Mouse (Mus musculus): ENCODE results near the gene Spata32. TPM values are rescaled to one million over a fixed set of nuclear protein-coding genes. Genes with fewer than 3 reads are reported as not detected.

Spata32 gene
- polyA plus RNA-seq, 1 experiment, result not detected

- no peak overlapping the region for H3K4me3 ChIP-seq (ENCODE audit: insufficient read depth, low read depth, low read length)
- peaks cover 28% of the 10 kb centered on the region for H3K4me1 ChIP-seq (ENCODE audit: control insufficient read depth, insufficient read depth, low read length)
- WGBS, result 24% methylated on average over 6 of the region's 6 CpGs
- TF ChIP-seq POLR2A (IDR thresholded peaks at IDR 0.05; ENCODE audit: insufficient read depth, low read depth, low read length) (no peak), CTCF (IDR thresholded peaks at IDR 0.05; ENCODE audit: insufficient read depth, low read depth, low read length) (no peak)
- no peak overlapping the region for H3K27ac ChIP-seq (ENCODE audit: insufficient read depth, low read depth, low read length)
These were observed 16.6 kb downstream of the Spata32 start for GRCm38 (mm10) chr11:103201664-103202063.

DNA sequence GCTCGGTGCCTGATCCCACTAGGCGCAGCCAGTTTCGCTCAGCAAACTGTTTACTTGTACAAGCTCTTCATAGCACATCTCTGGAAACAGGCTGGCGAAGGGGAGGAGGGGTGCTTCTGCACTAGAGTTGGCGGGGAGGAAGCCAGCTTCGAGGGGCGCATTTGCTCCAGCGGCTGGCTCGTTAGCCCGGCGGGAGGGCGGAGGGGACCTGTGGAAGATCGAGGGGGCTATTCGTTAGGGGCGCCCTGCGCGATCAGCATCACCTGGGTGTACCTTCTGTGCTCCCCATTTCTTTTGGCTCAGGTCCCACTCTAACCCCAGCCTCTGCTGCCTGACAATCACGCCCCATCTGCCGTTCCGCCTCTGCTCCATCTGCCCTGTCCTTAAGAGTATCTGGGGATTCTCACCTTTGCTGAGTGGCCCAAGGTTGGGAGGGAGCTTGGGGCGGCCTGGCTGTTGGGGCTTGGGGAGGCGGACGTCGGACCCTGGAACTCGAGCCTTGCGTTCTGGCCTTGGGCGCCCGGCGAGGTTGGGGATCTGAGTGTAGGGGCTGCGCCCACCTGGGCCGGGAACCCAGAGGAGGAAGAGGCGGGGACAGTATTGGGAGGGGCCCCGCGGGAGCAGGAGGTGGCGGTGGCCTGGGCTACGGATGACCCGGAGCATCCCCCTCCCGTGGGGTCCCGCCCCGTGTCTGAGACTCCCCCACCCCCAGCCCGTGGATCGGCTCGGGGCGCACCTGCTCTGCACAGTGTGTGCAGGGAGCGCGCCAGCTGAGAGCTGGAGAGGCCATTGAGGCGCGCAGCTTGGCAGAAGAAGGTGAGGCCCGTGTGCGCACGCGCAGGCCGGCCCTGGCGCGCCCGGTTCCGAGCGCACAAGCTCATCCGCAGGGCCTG is 19.1 kb downstream of the Spata32 start:
- H3K4me3 ChIP-seq (ENCODE audit: insufficient read depth, low read depth, low read length), result peak overlapping the region; percentile 48
- peaks cover 28% of the 10 kb centered on the region for H3K4me1 ChIP-seq (ENCODE audit: control insufficient read depth, insufficient read depth, low read length)
- 4% methylated on average over 59 of the region's 59 CpGs for WGBS
- TF ChIP-seq POLR2A (IDR thresholded peaks at IDR 0.05; ENCODE audit: insufficient read depth, low read depth, low read length), result no peak
- no peak for TF ChIP-seq CTCF (IDR thresholded peaks at IDR 0.05; ENCODE audit: insufficient read depth, low read depth, low read length)
- H3K27ac ChIP-seq (ENCODE audit: insufficient read depth, low read depth, low read length), result no peak overlapping the region

GRCm38 (mm10) chr11:103198339-103198738 is 19.9 kb downstream of the Spata32 start:
- TF ChIP-seq CTCF (IDR thresholded peaks at IDR 0.05; ENCODE audit: insufficient read depth, low read depth, low read length), result no peak
- no peak for TF ChIP-seq POLR2A (IDR thresholded peaks at IDR 0.05; ENCODE audit: insufficient read depth, low read depth, low read length)
- H3K27ac ChIP-seq (ENCODE audit: insufficient read depth, low read depth, low read length), result no peak overlapping the region
- peaks cover 29% of the 10 kb centered on the region for H3K4me1 ChIP-seq (ENCODE audit: control insufficient read depth, insufficient read depth, low read length)
- WGBS, result 21% methylated on average over 16 of the region's 16 CpGs
- H3K4me3 ChIP-seq (ENCODE audit: insufficient read depth, low read depth, low read length), result no peak overlapping the region

DNA sequence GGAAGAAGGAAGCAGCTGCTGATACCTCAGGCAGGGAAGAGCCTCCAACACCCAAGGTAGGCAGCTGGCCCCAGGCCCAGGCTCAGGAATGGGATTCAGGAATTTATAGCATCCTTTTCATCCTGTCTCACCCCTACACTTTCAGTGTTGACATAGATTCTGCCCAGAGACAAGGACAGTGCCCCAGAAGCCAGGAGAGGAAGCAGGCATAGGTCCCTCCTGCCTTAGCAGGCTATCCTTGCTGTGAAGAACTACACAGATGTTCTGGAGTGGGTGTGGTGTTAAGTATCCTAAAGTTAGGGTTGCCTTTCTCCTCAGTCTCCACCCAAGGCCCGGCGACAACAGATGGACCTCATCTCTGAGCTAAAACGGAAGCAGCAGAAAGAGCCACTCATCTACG is 20.9 kb downstream of the Spata32 start:
- Histone ChIP-seq H3K4me1 (ENCODE audit: control insufficient read depth, insufficient read depth, low read length) (peaks cover 39% of the 10 kb centered on the region), H3K4me3 (ENCODE audit: insufficient read depth, low read depth, low read length) (no peak overlapping the region), H3K27ac (ENCODE audit: insufficient read depth, low read depth, low read length) (no peak overlapping the region)
- TF ChIP-seq CTCF (IDR thresholded peaks at IDR 0.05; ENCODE audit: insufficient read depth, low read depth, low read length), result no peak
- TF ChIP-seq POLR2A (IDR thresholded peaks at IDR 0.05; ENCODE audit: insufficient read depth, low read depth, low read length), result no peak
- WGBS, result 88% methylated on average over 4 of the region's 4 CpGs

GRCm38 (mm10) chr11:103195656-103196055 is 22.6 kb downstream of the Spata32 start:
- 88% methylated on average over 5 of the region's 5 CpGs for WGBS
- Histone ChIP-seq H3K4me3 (ENCODE audit: insufficient read depth, low read depth, low read length) (no peak overlapping the region), H3K27ac (ENCODE audit: insufficient read depth, low read depth, low read length) (no peak overlapping the region), H3K4me1 (ENCODE audit: control insufficient read depth, insufficient read depth, low read length) (peaks cover 38% of the 10 kb centered on the region)
- TF ChIP-seq POLR2A (IDR thresholded peaks at IDR 0.05; ENCODE audit: insufficient read depth, low read depth, low read length) (no peak), CTCF (IDR thresholded peaks at IDR 0.05; ENCODE audit: insufficient read depth, low read depth, low read length) (no peak)

DNA sequence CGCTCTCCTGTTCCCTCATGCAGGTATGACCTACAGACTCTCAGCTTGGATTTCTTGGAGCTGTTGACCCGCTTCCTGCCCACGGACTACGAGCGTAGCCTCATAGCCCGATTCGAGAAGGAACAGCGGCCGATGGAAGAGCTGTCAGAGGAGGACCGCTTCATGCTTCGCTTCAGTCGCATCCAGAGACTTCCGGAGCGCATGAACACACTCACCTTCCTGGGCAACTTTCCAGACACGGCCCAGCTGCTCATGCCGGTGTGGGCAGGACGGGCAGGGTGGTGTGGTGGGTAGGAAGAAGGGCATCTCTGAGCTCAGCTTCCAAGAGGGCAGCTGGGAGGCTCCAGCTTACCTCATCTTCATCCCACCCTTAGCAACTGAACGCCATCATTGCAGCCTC is 23.0 kb downstream of the Spata32 start:
- H3K27ac ChIP-seq (ENCODE audit: insufficient read depth, low read depth, low read length), result no peak overlapping the region
- WGBS, result 87% methylated on average over 18 of the region's 18 CpGs
- TF ChIP-seq CTCF (IDR thresholded peaks at IDR 0.05; ENCODE audit: insufficient read depth, low read depth, low read length) (no peak), POLR2A (IDR thresholded peaks at IDR 0.05; ENCODE audit: insufficient read depth, low read depth, low read length) (no peak)
- peaks cover 38% of the 10 kb centered on the region for H3K4me1 ChIP-seq (ENCODE audit: control insufficient read depth, insufficient read depth, low read length)
- no peak overlapping the region for H3K4me3 ChIP-seq (ENCODE audit: insufficient read depth, low read depth, low read length)

DNA sequence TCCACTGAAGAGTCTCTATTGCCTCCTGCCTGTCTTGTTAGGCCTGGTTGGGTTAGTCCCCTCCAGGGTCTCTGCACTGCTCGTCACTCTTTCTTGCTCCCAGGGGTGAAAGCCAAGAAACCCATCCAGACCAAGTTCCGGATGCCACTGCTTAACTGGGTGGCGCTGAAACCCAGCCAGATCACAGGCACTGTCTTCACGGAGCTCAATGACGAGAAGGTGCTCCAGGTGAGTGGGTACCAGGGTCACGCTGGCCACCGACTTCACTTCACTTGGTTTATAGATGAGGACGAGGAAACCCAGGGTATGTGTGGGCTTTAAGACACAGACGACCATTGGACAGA is 24.4 kb downstream of the Spata32 start:
- Histone ChIP-seq H3K4me3 (ENCODE audit: insufficient read depth, low read depth, low read length) (no peak overlapping the region), H3K27ac (ENCODE audit: insufficient read depth, low read depth, low read length) (no peak overlapping the region), H3K4me1 (ENCODE audit: control insufficient read depth, insufficient read depth, low read length) (peaks cover 24% of the 10 kb centered on the region)
- TF ChIP-seq CTCF (IDR thresholded peaks at IDR 0.05; ENCODE audit: insufficient read depth, low read depth, low read length) (no peak), POLR2A (IDR thresholded peaks at IDR 0.05; ENCODE audit: insufficient read depth, low read depth, low read length) (no peak)
- 74% methylated on average over 9 of the region's 9 CpGs for WGBS

DNA sequence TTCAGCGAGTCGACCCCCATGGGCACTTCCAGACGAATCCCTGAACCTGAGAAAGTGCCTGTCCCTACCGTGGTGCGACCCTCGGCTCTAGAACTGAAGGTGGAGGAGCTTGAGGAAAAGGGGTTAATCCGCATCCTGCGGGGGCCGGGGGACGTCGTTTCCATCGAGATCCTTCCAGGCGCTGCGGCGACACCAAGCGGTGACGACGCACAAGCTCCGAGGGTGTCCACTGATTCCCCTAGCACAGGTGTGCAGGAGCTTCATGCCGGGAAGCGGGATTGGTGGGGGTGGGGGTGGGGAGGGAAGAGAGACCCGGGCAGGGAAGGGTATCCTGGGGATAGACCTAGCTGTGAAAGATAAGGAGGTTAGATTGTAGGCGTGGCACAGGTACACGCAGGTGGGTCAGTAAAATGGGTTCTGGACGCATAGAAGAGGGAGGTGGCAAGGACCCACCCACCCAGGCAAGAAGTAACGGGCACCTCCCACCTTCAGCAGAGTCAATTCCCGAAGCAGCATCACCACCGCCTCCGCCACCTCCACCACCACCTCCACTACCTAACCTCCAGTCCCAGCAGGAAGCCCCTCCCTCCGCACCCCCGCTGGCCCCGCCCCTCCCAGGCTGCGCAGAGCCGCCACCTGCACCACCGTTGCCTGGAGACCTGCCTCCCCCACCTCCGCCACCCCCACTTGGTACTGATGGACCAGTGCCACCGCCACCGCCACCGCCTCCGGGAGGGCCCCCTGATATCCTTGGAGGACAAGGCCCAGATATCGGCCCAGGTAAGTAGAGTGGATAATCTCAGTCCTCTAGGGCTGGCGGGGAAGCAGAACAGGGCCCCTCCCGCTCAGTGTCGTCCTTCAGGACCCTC is 25.0 kb downstream of the Spata32 start:
- peak; percentile 46; the same call in 1 of the 2 replicates for TF ChIP-seq CTCF (IDR thresholded peaks at IDR 0.05; ENCODE audit: insufficient read depth, low read depth, low read length)
- TF ChIP-seq POLR2A (IDR thresholded peaks at IDR 0.05; ENCODE audit: insufficient read depth, low read depth, low read length), result no peak
- peaks cover 18% of the 10 kb centered on the region for H3K4me1 ChIP-seq (ENCODE audit: control insufficient read depth, insufficient read depth, low read length)
- 18% methylated on average over 44 of the region's 44 CpGs for WGBS
- H3K27ac ChIP-seq (ENCODE audit: insufficient read depth, low read depth, low read length), result no peak overlapping the region; the same call in 1 of the 2 replicates
- peak overlapping the region; percentile 52 for H3K4me3 ChIP-seq (ENCODE audit: insufficient read depth, low read depth, low read length)

All from olfactory bulb, adult 2 months (tissue).